Mouse (Mus musculus): ENCODE results near the gene Ccp110. TPM values are rescaled to one million over a fixed set of nuclear protein-coding genes. Genes with fewer than 3 reads are reported as not detected.

Gene Ccp110
- 2.8 and 3.5 TPM in 2 replicates for polyA plus RNA-seq (2012; rRNA removed)

DNA sequence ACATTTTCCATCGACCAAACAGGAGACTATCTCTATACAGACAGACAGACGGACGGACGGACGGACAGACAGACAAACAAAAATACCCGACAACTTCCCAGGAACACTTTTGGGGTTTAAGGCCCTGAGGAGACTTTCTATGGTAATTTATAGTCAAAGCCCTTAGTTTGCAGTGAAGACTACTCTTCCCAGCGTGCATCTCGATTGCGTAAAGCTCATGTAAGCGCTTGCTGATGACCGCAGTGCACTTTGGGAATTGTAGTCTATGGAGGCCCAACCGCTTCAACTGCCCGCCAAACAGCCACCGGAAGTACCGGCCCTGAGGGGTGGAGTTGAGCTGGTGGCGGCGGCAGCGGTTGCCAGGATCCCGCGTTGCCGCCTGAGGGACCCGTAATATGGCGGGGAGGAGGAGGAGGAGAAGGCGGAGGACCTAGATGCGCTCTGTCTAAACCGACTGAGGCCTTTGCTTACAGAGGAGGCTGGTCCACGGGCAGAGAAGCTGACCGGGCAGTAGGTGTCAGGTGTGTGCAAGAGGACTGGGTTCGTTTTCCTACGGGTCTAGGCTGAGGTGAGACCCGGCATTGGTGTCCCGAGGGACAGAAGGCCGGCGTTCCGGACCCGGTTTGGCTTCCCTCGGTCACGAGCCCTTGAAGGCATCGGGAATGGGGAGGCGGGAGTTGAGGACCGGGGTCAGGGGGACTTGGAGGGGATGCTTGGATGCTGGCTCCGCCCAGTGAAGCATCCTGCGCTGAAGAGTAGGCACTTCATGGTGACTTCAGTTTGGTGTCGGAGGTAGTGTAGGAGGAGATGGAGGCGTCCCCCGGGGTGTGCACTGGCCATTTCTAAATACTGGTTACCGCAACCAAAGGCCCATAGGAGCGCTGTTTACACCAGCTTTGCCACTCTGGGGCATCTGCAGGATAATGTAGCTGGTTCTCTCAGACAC is at the start of gene Ccp110:
Ccp110 (plus strand) TSS at position 325 of the 946 bp plus-strand sequence.

DNA sequence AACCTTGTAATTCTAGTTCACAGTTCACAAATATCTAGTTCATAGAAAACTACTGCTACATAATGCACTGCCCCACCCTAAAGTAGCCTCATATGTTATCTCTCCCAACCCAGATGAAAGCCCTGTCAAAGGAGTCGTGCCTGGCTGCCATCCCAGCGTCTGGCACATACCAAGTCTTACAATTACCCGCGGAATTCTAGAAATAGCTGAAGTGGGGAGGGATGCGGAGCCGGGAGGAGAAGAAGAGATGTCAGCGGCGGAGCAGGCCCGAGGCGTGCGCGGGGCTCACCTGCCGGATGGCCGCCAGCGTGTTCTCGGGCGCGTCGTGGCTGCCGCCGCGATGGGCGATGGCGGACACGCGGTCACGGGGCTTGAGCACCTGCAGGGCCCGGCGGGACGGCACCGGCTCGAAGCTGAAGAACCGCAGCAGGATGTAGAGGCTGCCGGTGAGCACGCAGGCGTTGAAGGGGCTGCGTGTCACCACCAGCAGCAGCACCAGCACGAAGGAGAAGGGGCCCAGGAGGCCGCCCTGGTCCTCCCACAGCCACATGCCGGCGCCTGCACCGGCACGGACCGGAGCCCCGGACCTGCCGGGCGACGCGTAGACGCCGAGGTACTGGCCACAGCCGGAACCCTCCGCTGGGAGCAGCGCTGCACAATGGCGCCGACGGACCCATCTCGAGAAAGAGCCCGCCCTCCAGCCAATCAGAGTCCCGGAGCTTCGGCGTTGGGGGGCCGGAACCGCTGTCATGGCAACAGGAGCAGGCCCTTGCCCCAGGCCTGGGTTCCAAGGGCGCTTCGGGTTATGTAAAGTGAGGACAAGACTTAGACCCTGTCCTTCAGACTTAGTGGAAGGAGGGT is 7.0 kb upstream of the Ccp110 start, which contains the start of gene Gde1:
Gde1 (minus strand) TSS at position 678 of the 861 bp plus-strand sequence.

DNA sequence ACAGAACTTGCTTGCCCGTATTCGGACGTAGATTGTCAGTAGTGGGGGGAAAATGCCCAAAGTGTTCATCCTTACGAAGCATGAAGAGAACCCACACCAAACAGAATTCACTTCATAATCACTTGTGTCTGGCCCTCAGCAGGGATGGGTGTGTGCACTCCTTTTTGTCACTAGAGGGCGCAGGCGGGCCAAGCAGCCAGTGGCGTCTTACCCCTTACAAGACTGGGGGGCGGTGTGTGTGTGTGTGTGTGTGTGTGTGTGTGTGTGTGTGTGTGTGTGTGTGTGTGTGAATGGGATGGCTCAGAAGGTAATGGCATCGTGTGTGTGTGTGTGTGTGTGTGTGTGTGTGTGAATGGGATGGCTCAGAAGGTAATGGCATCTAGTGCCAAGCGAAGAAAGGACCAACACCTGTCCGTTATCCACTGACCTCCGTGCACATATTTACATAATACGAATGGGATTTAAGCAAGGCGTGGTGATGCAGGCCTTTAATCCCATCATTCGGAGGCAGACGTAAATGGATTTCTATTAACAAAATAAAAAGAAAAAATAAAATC is 27.7 kb downstream of the Ccp110 start, which contains the start of gene Vps35l:
Vps35l (plus strand) TSS at position 252 of the 557 bp plus-strand sequence.

Other genes with a start within 250 kb of the Ccp110 start
- gene Itpripl2, start 220.6 kb upstream of the Ccp110 start, polyA plus RNA-seq (2012; rRNA removed): 20.2 and 28.6 TPM in 2 replicates
- 39.8 and 43.1 TPM in 2 replicates for gene Coq7, start 179.2 kb upstream of the Ccp110 start, polyA plus RNA-seq (2012; rRNA removed)
- gene Tmc7, start 127.8 kb upstream of the Ccp110 start, polyA plus RNA-seq (2012; rRNA removed): 0.42 and 0.46 TPM in 2 replicates
- gene Tmc5, start 115.3 kb upstream of the Ccp110 start, polyA plus RNA-seq (2012; rRNA removed): 4.5 and 4.6 TPM in 2 replicates
- 497 and 672 TPM in 2 replicates for gene Gde1, start 6.8 kb upstream of the Ccp110 start, polyA plus RNA-seq (2012; rRNA removed)
- gene Vps35l, start 27.7 kb downstream of the Ccp110 start, polyA plus RNA-seq (2012; rRNA removed): 44.6 and 66.7 TPM in 2 replicates
- 4.3 and 5.3 TPM in 2 replicates for gene Iqck, start 143.2 kb downstream of the Ccp110 start, polyA plus RNA-seq (2012; rRNA removed)
- gene Knop1, start 143.7 kb downstream of the Ccp110 start, polyA plus RNA-seq (2012; rRNA removed): 9.0 and 12.6 TPM in 2 replicates

All from ovary, adult 2 months (tissue).